Mouse (Mus musculus) erythroid progenitor cell, adult 5-6 weeks (primary cell): Measurements from ENCODE around the gene Arl15. TPM values are rescaled to one million over a fixed set of nuclear protein-coding genes. Genes with fewer than 3 reads are reported as not detected.
"Not testable (repeated sequence)": the region's sequence is repeated elsewhere in the genome, so short reads cannot be mapped to it uniquely, and the experiment has no call there.

Experiments
- ATAC-seq: replicated peaks from 2 replicates; pipeline ENCODE4 v1.8.0; 2016; ENCODE audit warnings: moderate number of reproducible peaks, mild to moderate bottlenecking, moderate TSS enrichment, inconsistent platforms; ENCODE audit not compliant: poor library complexity, low FRiP score, severe bottlenecking
- total RNA-seq, 2 experiments: library from RNA; stranded (forward) in 1 of 2; stranded (reverse) in 1 of 2; fragments of 150-400 nt in 1 of 2; fragments of 186-747, 209-891 nt in 1 of 2; gene quantifications; 2 replicates each; pipeline versions ENCODE4 v1.2.3 to v1.2.4; 2015 to 2017; ENCODE audit warnings: low replicate concordance in 2 of 2

The Arl15 gene
- total RNA-seq (2015; ENCODE audit: low replicate concordance) (10.5 and 11.2 TPM in 2 replicates), total RNA-seq (2017; ENCODE audit: low replicate concordance) (9.4 and 23.5 TPM in 2 replicates)

DNA sequence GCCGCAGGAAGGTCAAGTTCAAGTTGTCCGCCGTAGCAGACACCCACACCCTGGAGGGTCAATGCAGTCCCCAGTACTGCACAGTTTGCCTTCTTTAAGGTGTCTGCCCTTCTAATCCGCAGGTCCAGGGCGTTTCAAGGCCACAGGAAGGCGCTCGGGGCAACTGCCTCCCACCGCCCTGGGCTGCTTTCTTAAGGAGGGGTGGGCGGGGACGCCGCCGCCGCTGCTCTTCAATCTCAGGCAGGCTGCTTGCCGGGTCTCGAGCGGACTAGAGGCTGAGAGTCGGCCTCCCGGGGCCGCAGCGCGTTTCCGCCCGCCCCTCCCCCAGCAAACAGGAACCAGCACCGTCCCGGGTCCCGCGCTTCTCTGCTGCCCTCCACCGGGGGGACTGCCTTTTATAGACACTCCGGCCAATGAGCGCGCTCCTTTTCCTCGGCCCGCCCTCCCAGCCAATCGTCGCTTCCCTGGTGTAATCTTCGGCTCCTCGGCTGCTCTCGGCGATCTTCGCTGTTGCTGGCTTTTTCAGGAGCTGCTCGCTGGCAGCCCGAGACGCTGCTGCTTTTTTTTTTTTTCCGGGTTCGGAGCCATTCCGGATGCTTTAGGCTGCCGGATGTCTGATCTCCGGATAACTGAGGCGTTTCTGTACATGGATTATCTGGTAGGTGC is at the start of gene Arl15:
Gene Arl15 (plus strand): TSS at position 467 of the 666 bp plus-strand sequence.
- ATAC-seq, result peak; percentile 97

- no peak for ATAC-seq
Measured at GRCm38 (mm10) chr13:113745301-113745700, 49.0 kb upstream of the Arl15 start.

GRCm38 (mm10) chr13:113750766-113751165 is 43.5 kb upstream of the Arl15 start:
- ATAC-seq, result no peak

- ATAC-seq, result no peak
Measured at GRCm38 (mm10) chr13:113754731-113755689, 39.3 kb upstream of the Arl15 start.

GRCm38 (mm10) chr13:113755779-113756178 is 38.5 kb upstream of the Arl15 start:
- ATAC-seq, result no peak

DNA sequence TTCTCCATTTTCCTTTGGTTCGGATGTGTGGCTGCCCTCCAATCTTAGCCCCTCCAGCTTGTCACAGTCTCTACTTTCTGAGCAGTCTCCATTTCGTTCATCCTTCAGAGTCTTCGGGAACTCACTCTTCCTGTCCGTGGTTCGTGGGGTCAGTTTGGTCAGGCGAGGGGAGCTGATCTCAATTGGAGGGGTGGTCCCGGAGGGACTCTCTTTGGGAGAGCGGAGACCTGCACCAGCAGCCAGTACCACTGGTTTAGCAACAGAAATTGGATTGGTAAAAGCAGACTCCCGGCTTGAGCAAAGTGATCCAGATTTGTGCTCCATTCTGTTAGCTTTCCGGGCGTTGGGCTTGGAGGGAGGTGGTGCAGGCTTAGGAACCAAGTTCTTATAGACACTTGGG is 32.6 kb upstream of the Arl15 start:
- no peak for ATAC-seq

GRCm38 (mm10) chr13:113762766-113763516 is 31.4 kb upstream of the Arl15 start:
- ATAC-seq, result no peak

DNA sequence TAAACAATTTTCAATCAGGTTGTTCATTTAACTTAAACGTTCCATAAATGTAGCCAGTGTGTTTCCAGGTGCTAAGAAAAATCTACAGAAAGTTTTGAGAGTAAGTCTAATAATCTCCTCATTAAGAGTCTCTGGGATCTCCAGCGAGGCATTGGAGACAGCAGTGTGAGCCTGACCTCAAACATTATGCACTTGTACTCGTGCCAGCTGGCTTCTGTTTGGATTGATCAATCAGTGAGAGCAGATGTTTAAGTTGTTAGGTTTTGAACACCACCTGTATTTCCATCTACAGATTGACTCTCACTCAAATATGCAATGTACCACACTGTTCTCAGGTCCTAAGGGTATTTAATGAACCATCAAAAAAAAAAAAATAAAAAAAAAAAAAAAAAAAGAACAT is 28.9 kb upstream of the Arl15 start:
- no peak for ATAC-seq

DNA sequence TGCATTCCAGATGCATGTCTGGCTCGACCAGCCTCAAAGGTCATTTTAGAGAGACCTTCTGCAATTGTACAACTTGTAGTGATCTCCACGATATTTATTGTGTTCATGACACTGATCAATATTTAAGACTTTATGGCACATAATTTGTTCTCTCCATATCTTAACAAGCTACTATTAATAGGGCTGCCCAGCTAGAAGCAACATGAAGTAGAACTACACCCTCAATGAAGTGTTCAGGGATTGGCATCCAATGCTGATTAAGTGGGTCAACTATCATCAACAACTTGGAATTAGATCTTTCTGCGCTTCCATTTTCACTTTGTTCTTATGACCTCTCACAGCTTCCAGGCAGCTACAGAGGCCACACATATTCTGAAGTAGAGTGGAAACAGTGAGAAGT is 24.5 kb upstream of the Arl15 start:
- ATAC-seq, result no peak

GRCm38 (mm10) chr13:113770340-113770739 is 24.0 kb upstream of the Arl15 start:
- no peak for ATAC-seq

DNA sequence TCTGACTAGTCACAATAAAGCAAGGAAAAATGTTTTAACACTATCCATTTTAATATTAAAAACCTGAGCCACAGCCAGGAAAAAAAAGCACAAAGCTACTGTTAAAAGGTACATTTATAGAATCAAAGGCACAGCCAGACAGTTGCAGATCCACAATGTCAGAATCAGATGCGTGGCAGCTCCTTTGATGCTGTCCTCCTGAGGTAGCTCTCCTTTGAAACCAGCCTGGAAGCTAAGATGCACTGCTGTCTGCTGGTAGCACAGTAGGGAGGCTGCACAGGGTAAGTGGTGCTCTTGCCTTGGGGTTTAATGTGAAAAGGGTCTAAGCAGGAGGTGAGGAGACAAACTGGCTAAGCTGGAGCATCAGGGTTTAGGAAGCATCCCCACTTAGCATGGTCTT is 23.0 kb upstream of the Arl15 start:
- no peak for ATAC-seq

DNA sequence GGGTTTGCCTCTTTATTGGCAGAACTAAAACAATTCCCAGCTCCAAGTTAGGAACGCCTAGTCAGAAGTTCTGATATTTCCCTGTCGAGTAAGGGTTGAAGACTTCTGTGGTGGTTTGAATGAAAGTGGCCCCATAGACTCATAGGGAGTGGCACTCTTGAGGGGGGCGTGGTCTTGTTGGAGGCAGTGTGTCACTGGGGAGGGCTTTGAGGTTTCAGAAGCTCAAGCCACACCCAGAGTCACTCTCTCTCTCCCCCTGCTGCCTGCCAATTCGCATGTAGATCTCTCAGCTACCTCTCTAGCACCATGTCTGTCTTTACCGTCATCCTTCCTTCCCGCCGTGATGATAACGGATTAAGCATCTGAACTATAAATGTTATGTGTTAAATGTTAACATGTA is 19.5 kb upstream of the Arl15 start:
- ATAC-seq, result no peak

GRCm38 (mm10) chr13:113775244-113776140 is 18.8 kb upstream of the Arl15 start:
- no peak for ATAC-seq

DNA sequence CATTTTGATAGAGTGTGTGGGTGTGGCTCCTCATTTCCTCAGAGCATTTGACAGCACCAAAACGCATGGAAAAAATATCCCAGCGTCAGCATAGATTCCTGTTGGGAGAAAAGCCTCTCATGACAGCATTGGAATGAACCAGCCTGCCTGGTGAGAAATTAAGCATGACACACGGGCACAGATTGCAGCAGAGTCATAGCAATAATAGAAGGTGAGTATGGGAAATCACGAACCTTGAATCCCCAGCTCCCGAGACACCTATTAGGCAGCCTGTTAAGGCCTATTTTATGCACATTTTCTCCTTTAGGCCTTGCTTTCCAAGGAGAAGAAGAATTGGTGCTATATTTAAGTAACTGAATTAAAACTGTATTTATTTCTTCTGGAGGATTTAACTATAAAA is 8.5 kb upstream of the Arl15 start:
- no peak for ATAC-seq

- ATAC-seq, result no peak
Measured at GRCm38 (mm10) chr13:113787136-113787535, 7.2 kb upstream of the Arl15 start.

GRCm38 (mm10) chr13:113790016-113790415 is 4.3 kb upstream of the Arl15 start:
- not testable (repeated sequence) for ATAC-seq

GRCm38 (mm10) chr13:113793637-113794036 is 668 bp upstream of the Arl15 start:
- ATAC-seq, result no peak

DNA sequence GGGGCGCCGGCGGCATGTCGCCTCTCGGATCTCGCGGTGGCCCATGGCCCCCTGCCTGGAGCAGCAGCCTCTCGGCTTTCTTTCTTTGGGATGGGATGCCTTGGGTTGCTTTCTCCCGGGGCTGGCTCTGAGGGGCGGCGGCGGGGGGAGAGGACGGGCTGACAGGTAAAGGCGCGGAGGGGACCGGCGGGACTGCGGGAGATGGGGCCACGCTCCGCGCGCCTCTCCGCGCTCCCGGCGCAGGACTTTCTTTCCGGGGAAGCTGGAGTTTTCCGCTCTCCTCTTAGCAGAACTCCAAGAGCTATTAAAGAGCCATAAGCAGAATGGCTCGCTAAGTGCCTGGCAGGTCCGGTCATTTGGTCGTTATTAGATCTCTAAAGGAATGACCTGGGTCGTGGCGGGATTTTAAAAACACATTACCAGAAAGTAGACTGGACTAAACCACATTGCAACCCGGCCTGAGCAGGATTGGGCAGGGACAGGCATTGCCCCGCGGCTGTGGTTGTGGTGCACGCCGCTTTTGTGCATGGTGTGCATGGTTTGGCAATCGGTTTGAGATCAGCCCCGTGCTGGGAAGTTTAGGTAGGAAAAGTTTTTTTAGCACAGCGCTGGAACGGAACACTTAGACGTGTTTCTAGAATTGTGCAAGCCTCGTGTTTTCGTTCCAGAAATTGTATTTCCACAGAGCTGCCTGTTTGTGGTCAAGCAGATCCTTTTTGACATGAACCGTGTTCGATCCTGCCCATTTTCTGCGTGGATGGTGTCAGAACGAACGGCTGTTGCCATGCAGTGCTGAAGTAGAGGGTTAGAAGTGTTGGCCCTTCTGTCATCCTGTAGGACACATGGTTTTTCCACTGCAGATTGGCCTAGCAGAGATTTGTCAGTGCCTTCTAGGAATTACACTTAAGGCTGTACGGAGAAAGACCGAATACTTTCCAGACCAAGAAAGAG is 675 bp downstream of the Arl15 start:
- ATAC-seq, result peak; percentile 63
